In genomic region chr14:45722887-45723286, GRCm38 (mm10) we compare ENCODE assay signal across 26 mouse cellular contexts.
"Had no signal": no experiment of that assay in that cellular context is flagged by ENCODE, and none has a peak within 500 bp of the region (broad histone marks: within the 10 kb centered on the region; RNA-seq: fewer than 3 reads in every experiment).

No protein-coding gene starts in this region.

- H3K4me2 ChIP-seq: heart, embryonic 11.5 days; heart, embryonic 13.5 days; heart, embryonic 15.5 days; hindbrain, embryonic 12.5 days; hindbrain, embryonic 14.5 days; intestine, embryonic 15.5 days; limb, embryonic 12.5 days; liver, embryonic 11.5 days; liver, embryonic 13.5 days; liver, embryonic 15.5 days had no signal

- H3K27me3 ChIP-seq: heart, embryonic 13.5 days; heart, embryonic 15.5 days; hindbrain, embryonic 12.5 days; intestine, embryonic 15.5 days; limb, embryonic 12.5 days; liver, embryonic 13.5 days; liver, embryonic 15.5 days had no signal

- ATAC-seq: hindbrain, embryonic 16.5 days; inflammation-experienced regulatory T-cells, adult 6 months; intestine, embryonic 15.5 days; intestine, postnatal 0 days had no signal

- DNase-seq: gastrocnemius, adult 2 months; gastrocnemius, postnatal 10 days; gastrocnemius, postnatal 25 days; heart, adult 2 months; heart, postnatal 4 days; kidney, adult 18-20 months; kidney, adult 9 months; kidney, postnatal 36 days; liver; liver, embryonic 13.5 days had no signal

- H3K9me3 ChIP-seq: heart, embryonic 15.5 days; hindbrain, embryonic 10.5 days; intestine, embryonic 15.5 days; limb, embryonic 10.5 days; liver, embryonic 13.5 days; liver, embryonic 15.5 days had no signal

- H3K36me3 ChIP-seq: heart, embryonic 13.5 days; heart, embryonic 15.5 days; hindbrain, embryonic 10.5 days; hindbrain, embryonic 12.5 days; intestine, embryonic 15.5 days; limb, embryonic 10.5 days; limb, embryonic 12.5 days; liver, embryonic 13.5 days; liver, embryonic 15.5 days had no signal

- H3K4me3 ChIP-seq: gastrocnemius, adult 2 months; heart, adult 2 months; heart, embryonic 13.5 days; heart, embryonic 15.5 days; hindbrain, embryonic 10.5 days; hindbrain, embryonic 12.5 days; intestine, embryonic 15.5 days; layer of hippocampus, adult 2 months; left cerebral cortex, adult 2 months; limb, embryonic 10.5 days; limb, embryonic 12.5 days; liver, embryonic 13.5 days; liver, embryonic 15.5 days had no signal

- H3K9ac ChIP-seq: heart, embryonic 13.5 days; heart, embryonic 15.5 days; hindbrain, embryonic 12.5 days; hindbrain, embryonic 14.5 days; intestine, embryonic 15.5 days; limb, embryonic 12.5 days; liver, embryonic 13.5 days; liver, embryonic 15.5 days had no signal

- H3K4me1 ChIP-seq: heart, embryonic 13.5 days; heart, embryonic 15.5 days; hindbrain, embryonic 10.5 days; hindbrain, embryonic 12.5 days; intestine, embryonic 15.5 days; limb, embryonic 12.5 days; liver, embryonic 13.5 days; liver, embryonic 15.5 days had no signal

- H3K27ac ChIP-seq: gastrocnemius, adult 2 months; heart, adult 2 months; heart, embryonic 13.5 days; heart, embryonic 15.5 days; hindbrain, embryonic 10.5 days; hindbrain, embryonic 12.5 days; hindbrain, embryonic 14.5 days; intestine, embryonic 15.5 days; layer of hippocampus, adult 2 months; left cerebral cortex, adult 2 months; limb, embryonic 10.5 days; limb, embryonic 12.5 days; liver, embryonic 13.5 days; liver, embryonic 15.5 days had no signal
